Mouse (Mus musculus): ENCODE measurements around the gene Gda. TPM values are rescaled to one million over a fixed set of nuclear protein-coding genes. Genes with fewer than 3 reads are reported as not detected.

The Gda gene
- total RNA-seq, 2 experiments from 2014 or later, result 7.4 to 7.8 TPM

GRCm38 (mm10) chr19:21349634-21350033 is 123.6 kb downstream of the Gda start:
- TF ChIP-seq CTCF (IDR thresholded peaks at IDR 0.05), result no peak
- no peak overlapping the region for H3K4me3 ChIP-seq
- no peak overlapping the region for H3K27ac ChIP-seq
- no peak for DNase-seq
- intact Hi-C loops (cut with DNase I), result no loop called here

GRCm38 (mm10) chr19:21346646-21347045 is 126.6 kb downstream of the Gda start:
- no peak for TF ChIP-seq CTCF (IDR thresholded peaks at IDR 0.05)
- Histone ChIP-seq H3K4me3 (no peak overlapping the region), H3K27ac (no peak overlapping the region)
- no peak for DNase-seq
- intact Hi-C loops (cut with DNase I), result no loop called here

Other genes starting within 250 kb of the Gda start
- 100 to 1,000 TPM; 216 to 335 TPM for gene Zfand5, start 201.2 kb downstream of the Gda start, total RNA-seq (2021)
- gene 1110059E24Rik, start 179.5 kb upstream of the Gda start, total RNA-seq (2021), result 1 to 10 TPM; 7.1 to 9.1 TPM
- gene Abhd17b, start 179.7 kb upstream of the Gda start, total RNA-seq (2021), result 10 to 100 TPM; 20.0 to 20.3 TPM